Mouse (Mus musculus) intestine, embryonic 14.5 days (tissue): ENCODE measurements around the gene Ptpn9. TPM values are rescaled to one million over a fixed set of nuclear protein-coding genes. Genes with fewer than 3 reads are reported as not detected.
"Not testable (repeated sequence)": the region's sequence is repeated elsewhere in the genome, so short reads cannot be mapped to it uniquely, and the experiment has no call there.

Experiments used
- ATAC-seq: fragments of 200-750 bp; cut with Nextera tagmentation; replicated peaks from 2 replicates; pipeline ENCODE4 v1.8.0; 2017; ENCODE audit warnings: low read depth, moderate number of reproducible peaks, moderate TSS enrichment, moderate library complexity; ENCODE audit not compliant: low FRiP score, low TSS enrichment
- DNase-seq: peaks from one replicate; pipeline ENCODE4 v3.0.0-alpha.2; 2018; ENCODE audit warnings: low spot score
- H3K27ac ChIP-seq: fragments of 300-500 bp; sonication (generic); 2 replicates; pipeline ENCODE4 v1.5.1; 2014; ENCODE audit warnings: low read depth, mild to moderate bottlenecking, control low read depth
- H3K27me3 ChIP-seq: fragments of 300-500 bp; sonication (generic); replicated peaks from 2 replicates; pipeline ENCODE4 v1.6.1; 2014; ENCODE audit warnings: low read length, control low read depth; ENCODE audit not compliant: control insufficient read depth, insufficient read depth
- H3K36me3 ChIP-seq: fragments of 300-500 bp; sonication (generic); 2 replicates; pipeline ENCODE4 v1.6.1; 2014; ENCODE audit warnings: low read length, control low read depth; ENCODE audit not compliant: control insufficient read depth, insufficient read depth
- H3K4me1 ChIP-seq: fragments of 300-500 bp; sonication (generic); replicated peaks from 2 replicates; pipeline ENCODE4 v1.6.1; 2014; ENCODE audit warnings: low read length, control low read depth, mixed read lengths; ENCODE audit not compliant: control insufficient read depth, insufficient read depth
- H3K4me2 ChIP-seq: fragments of 300-500 bp; sonication (generic); 2 replicates; pipeline ENCODE4 v1.6.1; 2014; ENCODE audit warnings: low read length
- H3K4me3 ChIP-seq: fragments of 300-500 bp; sonication (generic); 2 replicates; pipeline ENCODE4 v1.5.1; 2014; ENCODE audit warnings: low read depth, low read length, control low read depth, mixed read lengths
- H3K9ac ChIP-seq: fragments of 300-500 bp; sonication (generic); 2 replicates; pipeline ENCODE4 v1.6.1; 2014; ENCODE audit warnings: mild to moderate bottlenecking, low read length
- H3K9me3 ChIP-seq: fragments of 300-500 bp; sonication (generic); 2 replicates; pipeline ENCODE4 v1.6.1; 2016; ENCODE audit warnings: low read length, control low read depth; ENCODE audit not compliant: control insufficient read depth
- WGBS: fragments of 180-500 bp; shearing (Covaris S2); extraction: QIAGEN DNeasy Blood & Tissue Kit; methylation state at CpG from one replicate; pipeline ENCODE4 v1.1.7; 2014; 5-methylcytosine and 5-hydroxymethylcytosine counted together
- polyA plus RNA-seq: library from polyadenylated mRNA; unstranded; fragments of >200 nt; fragmentation: Nextera tagmentation; extraction: Ambion mirVana; gene quantifications from 2 replicates; pipeline ENCODE4 v1.2.1, GENCODE M21; 2014

The Ptpn9 gene
- 23.5 and 24.0 TPM in 2 replicates for polyA plus RNA-seq

DNA sequence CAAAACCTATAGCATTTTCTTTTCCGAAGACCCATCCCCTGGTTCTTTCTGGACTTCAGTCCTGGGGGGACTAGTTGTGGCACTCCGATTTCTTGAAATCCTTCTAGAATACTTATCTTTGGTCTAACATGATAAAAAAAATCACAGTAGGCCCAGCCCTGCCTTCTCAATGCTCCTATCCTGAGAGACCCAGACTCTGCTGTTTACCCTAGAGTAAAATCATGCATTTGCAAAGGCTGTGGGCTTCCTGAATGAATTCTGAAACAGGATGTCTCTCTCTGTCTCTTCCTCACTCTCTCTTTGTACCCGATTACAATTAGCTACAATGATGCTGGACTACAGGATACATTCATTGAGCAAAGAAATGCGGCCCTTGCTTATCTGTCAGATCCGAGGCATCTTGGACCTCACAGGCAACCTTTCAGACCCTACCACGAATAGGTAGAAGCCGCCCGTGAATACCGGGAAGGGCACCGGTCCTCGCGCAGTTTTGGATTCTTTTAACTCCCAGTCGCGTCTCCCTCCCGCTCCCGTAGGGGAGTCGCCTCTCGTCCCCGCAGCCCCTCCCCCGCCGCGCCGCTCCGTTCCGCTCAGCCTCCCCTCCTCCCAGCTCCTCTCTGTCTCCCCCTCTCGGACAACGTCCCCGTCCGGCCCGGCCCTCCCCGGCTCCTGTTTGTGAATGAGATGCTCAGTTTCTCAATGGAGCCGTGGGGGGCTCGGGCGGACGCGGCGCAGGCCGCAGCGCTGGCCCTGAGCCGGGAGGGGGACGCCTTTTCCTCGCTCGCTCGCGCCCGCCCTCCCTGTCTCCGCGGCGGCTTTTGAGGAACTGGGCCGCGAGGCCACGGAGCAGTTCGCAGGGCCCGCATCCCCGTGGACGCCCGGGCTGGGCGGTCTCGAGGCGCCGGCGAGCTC is at the start of gene Ptpn9:
Gene Ptpn9, plus strand, starts transcription at position 638 of the 912 bp plus-strand sequence.
- H3K9ac ChIP-seq = peak within 1 kb of the TSS; percentile 96
- H3K27me3 ChIP-seq = no peaks in the 10 kb centered on the region
- WGBS = 2% methylated on average over 61 of the region's 62 CpGs
- H3K4me2 ChIP-seq = peak within 1 kb of the TSS; percentile 87
- H3K36me3 ChIP-seq = no peaks in the 10 kb centered on the region
- no peaks in the 10 kb centered on the region for H3K9me3 ChIP-seq
- H3K27ac ChIP-seq = peak within 1 kb of the TSS; percentile 96
- H3K4me3 ChIP-seq = peak within 1 kb of the TSS; percentile 81
- DNase-seq (peak; percentile 96), ATAC-seq (peak; percentile 85)
- H3K4me1 ChIP-seq = peaks cover 7% of the 10 kb centered on the region

GRCm38 (mm10) chr9:56947481-56947880 is 47.2 kb upstream of the Ptpn9 start:
- not testable (repeated sequence) for H3K36me3 ChIP-seq, H3K4me2 ChIP-seq, H3K9ac ChIP-seq, H3K9me3 ChIP-seq, H3K27me3 ChIP-seq, H3K27ac ChIP-seq, ATAC-seq, H3K4me3 ChIP-seq, H3K4me1 ChIP-seq
- DNase-seq = peak; percentile 67
- 26% methylated on average over 3 of the region's 3 CpGs for WGBS

GRCm38 (mm10) chr9:56948699-56949098 is 46.0 kb upstream of the Ptpn9 start:
- H3K4me3 ChIP-seq, H3K9ac ChIP-seq, H3K9me3 ChIP-seq, H3K27me3 ChIP-seq, ATAC-seq, H3K36me3 ChIP-seq, H3K4me2 ChIP-seq, H3K4me1 ChIP-seq, DNase-seq, H3K27ac ChIP-seq: not testable (repeated sequence)
- WGBS = 25% methylated on average over 5 of the region's 5 CpGs

DNA sequence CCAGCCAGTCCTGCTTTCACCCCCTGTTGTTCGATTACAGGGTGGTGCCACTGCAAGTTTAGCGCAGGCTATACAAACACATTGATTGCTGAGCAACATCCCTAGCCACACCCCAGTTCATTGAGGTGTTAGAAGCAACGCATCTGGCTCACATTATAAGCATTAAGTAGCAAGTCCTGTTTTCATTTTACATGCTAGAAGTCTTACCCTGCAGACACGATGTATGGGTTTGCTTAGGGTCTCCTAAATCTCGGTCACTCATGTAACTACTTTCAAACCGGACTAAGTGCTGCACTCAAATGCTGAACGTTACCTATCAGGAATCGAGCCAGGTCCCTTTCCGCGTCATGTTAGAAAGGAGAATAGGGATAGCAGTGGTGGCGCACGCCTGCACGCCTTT is 45.0 kb upstream of the Ptpn9 start:
- 18% methylated on average over 13 of the region's 13 CpGs for WGBS
- Histone ChIP-seq H3K4me1 (peaks cover 5% of the 10 kb centered on the region), H3K27me3 (no peaks in the 10 kb centered on the region), H3K4me3 (peak overlapping the region; percentile 23), H3K9ac (0 out of 2 replicates have a peak overlapping the region, but pooled peaks have one; percentile 21), H3K27ac (no peak overlapping the region), H3K9me3 (no peaks in the 10 kb centered on the region), H3K4me2 (peak overlapping the region; percentile 45), H3K36me3 (no peaks in the 10 kb centered on the region)
- DNase-seq (peak; percentile 57), ATAC-seq (no peak)

- Histone ChIP-seq H3K4me1 (peaks cover 5% of the 10 kb centered on the region), H3K4me2 (peak within 1 kb of the TSS; percentile 92), H3K4me3 (peak within 1 kb of the TSS; percentile 64), H3K27ac (peak within 1 kb of the TSS; percentile 83), H3K9ac (peak within 1 kb of the TSS; percentile 67), H3K27me3 (no peaks in the 10 kb centered on the region), H3K36me3 (no peaks in the 10 kb centered on the region), H3K9me3 (no peaks in the 10 kb centered on the region)
- ATAC-seq = peak; percentile 100
- under 1% methylated on average over 50 of the region's 50 CpGs for WGBS
- DNase-seq = peak; percentile 94
Observed at GRCm38 (mm10) chr9:56950414-56951400, 44.0 kb upstream of the Ptpn9 start, which contains the start of gene Snupn. Gene Snupn, plus strand, starts transcription at chr9:56950878.

- 83% methylated on average over 1 of the region's 1 CpGs for WGBS
Observed at GRCm38 (mm10) chr9:56953562-56953961, 41.2 kb upstream of the Ptpn9 start.

DNA sequence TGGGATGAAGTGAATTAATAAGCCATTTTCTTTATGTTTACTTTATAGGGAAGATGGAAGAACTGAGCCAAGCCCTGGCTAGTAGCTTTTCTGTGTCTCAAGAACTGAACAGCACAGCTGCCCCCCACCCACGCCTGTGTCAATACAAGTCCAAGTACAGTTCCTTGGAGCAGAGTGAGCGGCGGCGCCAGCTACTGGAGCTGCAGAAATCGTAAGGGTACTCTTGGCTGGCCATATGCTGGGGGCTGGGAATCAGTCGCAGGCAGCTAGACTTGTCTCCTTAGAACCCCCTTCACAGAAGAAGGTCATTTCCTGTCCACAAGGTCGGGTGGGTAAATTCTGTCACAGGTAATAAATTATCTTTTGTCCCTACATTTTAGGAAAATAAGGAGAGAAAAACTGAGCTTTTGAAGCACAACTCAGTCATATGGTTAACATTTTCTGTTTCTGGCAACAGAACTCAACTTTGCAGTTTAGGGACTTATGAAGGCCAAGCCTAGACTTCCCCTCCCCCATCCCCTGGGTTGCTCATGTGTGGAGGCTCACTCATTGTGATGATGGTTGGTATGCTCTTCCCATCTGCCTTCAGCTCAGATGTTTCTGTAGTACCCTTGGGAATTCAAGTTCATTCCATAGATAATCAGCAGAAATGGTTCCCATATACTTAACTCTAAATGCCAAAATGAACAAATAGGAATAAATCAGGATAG is 37.6 kb upstream of the Ptpn9 start:
- Histone ChIP-seq H3K27me3 (no peaks in the 10 kb centered on the region), H3K9me3 (no peaks in the 10 kb centered on the region), H3K4me3 (no peak overlapping the region), H3K4me2 (no peak overlapping the region), H3K9ac (no peak overlapping the region), H3K36me3 (peaks cover 11% of the 10 kb centered on the region; the same call in 1 of the 2 replicates), H3K4me1 (no peaks in the 10 kb centered on the region), H3K27ac (no peak overlapping the region)
- no peak for DNase-seq
- ATAC-seq = no peak
- 74% methylated on average over 7 of the region's 7 CpGs for WGBS

More at GRCm38 (mm10) chr9:56953562-56953961, 41.2 kb upstream of the Ptpn9 start:
- ATAC-seq (no peak), DNase-seq (no peak)
- Histone ChIP-seq H3K9me3 (no peaks in the 10 kb centered on the region), H3K27me3 (no peaks in the 10 kb centered on the region), H3K9ac (no peak overlapping the region), H3K4me3 (no peak overlapping the region), H3K4me2 (no peak overlapping the region), H3K36me3 (peaks cover 5% of the 10 kb centered on the region; the same call in 1 of the 2 replicates), H3K4me1 (peaks cover 5% of the 10 kb centered on the region), H3K27ac (no peak overlapping the region)

- Histone ChIP-seq H3K36me3 (peaks cover 19% of the 10 kb centered on the region), H3K4me3 (no peak overlapping the region), H3K4me1 (no peaks in the 10 kb centered on the region), H3K27me3 (no peaks in the 10 kb centered on the region), H3K9ac (no peak overlapping the region), H3K27ac (no peak overlapping the region), H3K9me3 (no peaks in the 10 kb centered on the region), H3K4me2 (no peak overlapping the region)
- DNase-seq = no peak
- ATAC-seq = no peak
- 91% methylated on average over 2 of the region's 2 CpGs for WGBS
Observed at GRCm38 (mm10) chr9:56958689-56959088, 36.0 kb upstream of the Ptpn9 start.
